Mouse (Mus musculus): ENCODE measurements around the gene Acap1.

DNA sequence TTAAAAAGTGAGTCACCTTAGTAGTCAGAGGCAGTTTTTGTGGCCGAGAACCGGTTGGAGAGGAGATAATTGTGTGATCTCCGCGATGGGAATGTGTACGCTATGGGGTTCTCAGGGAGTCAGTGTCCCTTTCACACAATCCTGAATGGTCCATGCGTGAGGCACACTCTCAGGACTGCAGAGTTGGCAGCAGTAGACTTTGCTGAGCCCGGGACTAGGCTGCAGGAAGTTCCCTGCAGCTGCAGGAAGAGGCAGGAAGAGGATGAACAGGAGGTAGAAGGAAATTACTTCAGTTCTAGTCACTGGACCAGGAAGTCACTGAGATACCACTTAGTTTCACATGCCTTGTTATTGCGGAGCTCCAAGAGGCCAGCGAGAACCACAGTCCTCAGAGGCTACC is 46.2 kb downstream of the Acap1 start:
- TF ChIP-seq CTCF (IDR thresholded peaks at IDR 0.05; ENCODE audit: low read depth) (no peak), EP300 (IDR thresholded peaks at IDR 0.05; ENCODE audit: low read depth) (no peak)

Data from liver, embryonic 14.5 days (tissue).